Mouse (Mus musculus): Measurements from ENCODE around the gene Gpr142.

Gene Gpr142

DNA sequence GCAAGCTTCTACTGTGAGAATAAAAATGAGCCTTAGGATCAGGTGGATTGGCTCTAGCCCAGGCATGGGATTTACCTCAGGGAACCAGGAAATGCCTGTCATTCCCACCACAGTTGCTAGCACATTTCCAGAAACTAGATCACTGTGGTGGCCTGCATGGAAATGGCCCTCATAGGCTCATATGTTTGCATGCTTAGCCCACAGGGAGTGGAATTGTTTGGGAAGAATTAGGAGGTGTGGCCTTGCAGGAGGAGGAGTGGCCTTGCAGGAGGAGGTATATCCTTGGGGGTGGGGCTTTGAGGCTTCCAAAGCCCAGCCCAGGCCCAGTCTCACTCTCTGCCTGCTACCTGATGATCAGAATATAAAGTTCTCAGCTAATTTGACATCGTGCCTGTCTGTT lies 3.2 kb downstream of the Gpr142 start:
- no peak for DNase-seq (ENCODE audit: low spot score in 2 of 2)

DNA sequence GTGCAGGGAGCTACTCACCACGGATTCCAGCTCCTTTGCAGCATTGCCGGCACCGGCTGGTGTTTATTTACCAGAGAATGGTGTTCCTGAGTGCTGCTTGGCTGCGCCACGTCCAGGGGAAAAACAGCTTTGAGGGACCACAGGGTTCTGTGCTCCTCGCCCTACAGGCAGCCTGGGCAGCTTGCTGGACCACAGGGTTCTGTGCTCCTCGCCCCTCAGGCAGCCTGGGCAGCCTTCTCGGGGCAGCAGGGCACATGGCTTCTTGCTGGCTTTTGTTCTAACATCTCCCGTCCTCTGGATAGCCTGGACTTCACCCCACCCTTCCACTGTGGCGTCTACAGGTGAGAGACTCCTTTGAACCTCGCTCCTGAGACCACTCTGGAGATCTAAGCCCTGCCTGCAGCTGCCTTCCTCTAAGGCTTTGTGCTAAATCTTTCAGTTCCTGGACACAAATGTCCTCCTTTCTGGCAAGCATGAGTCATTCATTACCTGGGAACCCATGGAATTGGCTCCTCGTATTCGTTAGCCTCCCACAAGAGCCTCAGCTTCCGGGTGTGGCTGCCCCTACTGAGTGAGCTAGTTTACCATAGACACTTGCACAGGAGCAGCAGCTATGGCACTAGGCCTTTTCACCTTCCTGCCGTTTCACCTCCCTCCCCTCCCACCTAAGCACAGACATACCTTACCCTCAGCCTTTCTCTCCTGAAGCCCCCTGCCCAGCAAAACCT lies 4.0 kb downstream of the Gpr142 start:
- no peak for DNase-seq (ENCODE audit: low spot score in 2 of 2)

DNA sequence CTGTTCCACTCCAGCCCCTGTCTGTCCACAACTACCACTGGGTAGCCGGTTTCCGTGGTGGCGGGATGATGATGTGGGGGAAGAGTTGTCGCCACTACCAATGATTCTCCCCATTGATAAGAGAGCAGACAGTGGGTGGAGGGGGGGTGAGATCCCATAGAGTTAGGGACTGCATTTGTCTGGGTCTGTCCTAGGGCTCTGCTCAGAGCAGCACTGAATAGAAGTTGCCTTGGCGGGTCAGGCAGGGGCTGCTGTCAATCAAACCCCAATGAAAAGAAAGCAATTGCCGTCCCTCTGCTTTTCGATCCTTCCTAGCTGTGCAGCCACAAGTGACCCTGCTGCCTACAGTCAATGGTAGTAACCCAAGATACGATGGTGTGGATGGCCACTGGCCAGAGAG lies 5.3 kb downstream of the Gpr142 start:
- DNase-seq (ENCODE audit: low spot score in 2 of 2), result no peak

DNA sequence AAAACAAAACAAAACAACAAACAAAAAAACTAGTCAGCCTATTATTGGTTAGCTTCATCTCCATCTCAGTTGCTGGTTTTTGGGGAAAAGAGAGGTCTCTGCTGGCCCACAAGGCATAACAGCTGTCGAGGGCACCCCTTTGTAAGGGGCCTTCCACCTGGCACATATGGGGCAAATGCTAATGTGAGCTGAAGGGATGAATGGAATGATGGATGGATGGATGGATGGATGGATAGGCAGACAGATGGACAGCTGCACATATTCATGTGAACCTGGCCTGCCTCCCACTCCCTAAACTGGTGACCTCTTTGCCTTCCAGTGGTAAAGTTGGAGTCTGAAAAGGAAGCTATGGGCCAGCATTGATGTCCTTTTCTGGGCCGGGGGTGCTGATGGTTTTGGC lies 8.3 kb downstream of the Gpr142 start:
- DNase-seq (ENCODE audit: low spot score in 2 of 2), result no peak

DNA sequence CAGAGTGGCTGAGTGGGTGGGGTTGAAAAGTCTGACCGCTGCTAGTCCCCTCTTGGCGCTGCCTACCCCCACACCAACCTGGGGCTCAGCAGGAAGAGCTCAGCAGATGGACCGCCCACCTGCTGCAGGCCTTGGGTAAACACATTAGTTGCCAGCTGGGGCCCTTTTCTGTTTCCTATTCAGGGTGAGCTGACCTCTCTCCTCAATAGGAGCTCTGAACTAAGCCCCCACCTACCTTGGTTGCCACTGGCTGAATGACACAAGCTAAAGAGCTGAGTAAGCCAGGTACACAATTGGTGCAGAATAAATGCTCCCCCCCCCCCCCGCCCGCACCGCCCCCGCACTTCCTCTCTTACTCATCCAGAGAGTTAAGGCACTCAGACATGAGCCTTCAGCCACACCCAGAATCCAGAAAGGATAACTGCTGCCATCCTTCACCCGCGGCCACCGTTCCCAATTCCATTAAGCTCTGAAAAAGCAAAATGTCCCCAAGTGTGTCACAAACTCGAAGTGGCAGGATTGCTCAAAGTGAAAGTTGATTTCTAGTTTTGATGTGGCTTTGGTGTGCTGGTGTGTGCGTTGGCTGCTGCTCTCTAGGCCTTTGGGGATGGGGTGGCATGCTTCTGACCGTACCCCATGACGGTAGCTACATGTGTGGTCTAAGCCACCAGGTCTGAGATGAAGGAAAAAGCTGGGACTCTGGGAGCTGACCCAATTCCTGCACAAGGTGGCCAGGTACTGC lies 9.1 kb downstream of the Gpr142 start:
- no peak for DNase-seq (ENCODE audit: low spot score in 2 of 2)

DNA sequence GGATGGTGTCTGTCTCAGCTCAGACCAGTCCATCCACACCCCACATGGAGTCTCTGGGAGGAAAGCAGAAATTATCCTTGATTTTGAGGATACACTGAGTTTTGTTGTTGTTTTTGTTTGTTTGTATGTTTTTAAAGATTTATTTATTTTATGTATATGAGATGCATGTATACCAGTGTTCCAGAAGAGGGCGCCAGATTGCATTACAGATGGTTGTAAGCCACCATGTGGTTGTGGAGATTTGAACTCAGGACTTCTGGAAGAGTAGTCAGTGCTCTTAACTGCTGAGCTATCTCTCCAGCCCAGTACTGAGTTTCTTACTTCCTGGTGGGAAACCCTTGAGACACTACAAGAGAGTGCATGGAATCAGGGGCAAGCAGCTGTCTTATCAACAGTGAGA lies 10.6 kb downstream of the Gpr142 start:
- no peak for DNase-seq (ENCODE audit: low spot score in 2 of 2)

DNA sequence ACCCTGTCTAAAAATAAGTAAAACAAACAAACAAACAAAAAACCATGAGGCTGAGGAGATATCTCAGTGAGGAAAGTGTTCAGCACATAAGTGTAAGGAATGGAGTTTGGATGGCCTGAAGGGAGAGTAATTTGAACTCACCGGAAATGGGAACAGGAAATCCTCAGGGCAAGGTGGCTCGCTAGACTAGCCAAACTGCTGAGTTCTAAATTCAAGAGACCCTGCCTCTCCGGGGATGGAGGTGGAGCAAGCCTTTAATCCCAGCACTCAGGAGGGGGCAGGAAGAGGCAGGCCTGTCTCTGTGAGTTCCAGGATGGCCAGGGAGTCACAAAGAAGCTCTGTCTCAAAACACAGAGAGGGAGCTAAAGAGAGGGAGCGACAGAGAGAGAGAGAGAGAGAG lies 11.6 kb downstream of the Gpr142 start:
- DNase-seq (ENCODE audit: low spot score in 2 of 2), result no peak

DNA sequence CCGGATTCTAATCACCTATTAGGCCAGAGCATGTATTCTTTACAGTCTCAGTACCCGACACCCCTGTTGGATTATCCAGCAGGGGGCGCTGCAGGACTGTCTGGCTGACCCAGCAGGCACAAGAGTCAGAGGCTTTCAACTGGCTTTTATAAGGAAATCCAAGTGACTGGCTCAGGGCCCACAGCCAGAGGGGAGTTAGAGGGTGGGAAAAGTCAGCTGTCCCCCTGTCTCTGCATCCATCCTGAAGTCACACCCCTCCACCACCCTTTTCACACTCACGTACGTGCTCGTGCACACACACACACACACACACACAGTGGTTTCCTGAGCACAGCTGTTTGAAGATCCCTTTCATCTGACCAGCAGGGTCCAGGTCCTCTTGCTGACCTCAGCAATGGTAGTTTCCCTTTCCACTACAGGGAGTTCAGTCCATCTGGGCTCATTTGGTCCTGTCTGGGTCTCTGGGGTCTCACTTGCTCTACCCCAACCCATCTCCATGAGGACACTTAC lies 14.1 kb downstream of the Gpr142 start:
- peak in 1 of 2 experiments; percentile 91 for DNase-seq (ENCODE audit: low spot score in 2 of 2)

DNA sequence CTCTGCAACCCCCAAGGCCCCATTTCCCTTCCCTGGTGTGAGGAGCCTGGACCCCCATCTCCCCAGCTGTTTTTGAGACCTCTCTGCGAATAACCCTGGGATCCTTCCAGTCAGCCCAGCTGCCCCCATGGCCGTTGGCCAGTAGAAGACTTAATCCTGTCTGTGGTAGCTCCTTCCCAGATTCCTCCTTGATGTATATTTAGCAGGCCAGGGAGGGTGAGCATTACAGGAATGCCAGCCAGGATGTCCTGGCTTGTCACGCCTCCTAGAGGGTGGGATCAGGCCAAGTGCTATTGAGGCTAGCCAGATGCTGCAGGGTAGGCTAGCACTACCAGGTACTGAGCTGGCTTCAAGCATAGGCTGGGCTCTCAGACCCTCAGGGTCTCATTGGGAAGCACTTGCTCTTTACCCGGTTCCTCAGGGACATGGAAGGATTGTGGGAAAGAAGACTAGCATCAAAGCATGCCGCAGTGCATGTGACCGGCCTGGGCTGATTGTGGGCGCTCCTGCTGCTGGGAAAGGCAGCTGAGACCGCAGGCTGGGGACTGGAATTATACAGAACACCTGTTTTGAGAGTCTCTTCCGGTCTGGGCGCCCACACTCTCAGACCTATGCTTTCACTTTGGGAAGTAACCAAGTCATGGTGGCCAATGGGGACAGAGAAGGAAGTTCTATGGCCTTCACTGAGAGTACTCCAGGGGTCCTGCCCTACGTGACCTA lies 16.3 kb downstream of the Gpr142 start:
- no peak for DNase-seq (ENCODE audit: low spot score in 2 of 2)

DNA sequence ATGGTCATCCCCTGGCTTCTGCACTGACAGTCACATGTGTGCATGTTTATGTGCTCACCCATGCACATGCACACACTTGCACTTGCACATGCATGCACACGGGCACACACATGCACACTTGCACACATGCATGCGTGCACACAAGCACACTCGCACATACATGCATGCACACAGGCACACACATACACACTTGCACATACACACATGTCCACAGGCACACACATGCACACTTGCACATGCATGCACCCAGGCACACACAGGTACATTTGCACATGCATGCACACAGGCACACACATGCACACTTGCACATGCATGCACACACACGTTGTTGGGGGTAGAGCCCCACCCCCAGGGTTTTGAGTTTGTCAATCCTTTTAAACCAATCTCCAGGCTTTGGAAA lies 18.2 kb downstream of the Gpr142 start:
- DNase-seq (ENCODE audit: low spot score in 2 of 2), result no peak

DNA sequence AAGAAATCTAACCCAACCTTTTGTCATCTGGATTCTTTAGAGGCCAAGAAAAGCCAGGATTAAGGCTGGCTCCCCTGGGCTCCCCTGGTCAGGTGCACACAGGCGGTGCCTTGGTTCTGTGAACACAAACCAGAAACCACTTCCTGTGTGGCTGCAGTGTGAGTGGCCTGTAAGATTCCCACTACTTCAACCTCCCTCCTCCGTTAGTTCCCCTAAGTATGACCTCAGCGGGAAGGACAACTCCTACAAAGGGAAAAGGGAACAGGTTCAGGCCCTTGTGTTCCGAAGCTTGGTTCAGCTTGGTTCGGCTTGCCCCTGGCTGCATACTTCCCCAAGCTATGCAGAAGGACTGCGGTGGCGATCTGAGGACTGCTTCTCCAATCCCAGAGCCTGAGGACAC lies 19.5 kb downstream of the Gpr142 start:
- DNase-seq (ENCODE audit: low spot score in 2 of 2), result no peak

DNA sequence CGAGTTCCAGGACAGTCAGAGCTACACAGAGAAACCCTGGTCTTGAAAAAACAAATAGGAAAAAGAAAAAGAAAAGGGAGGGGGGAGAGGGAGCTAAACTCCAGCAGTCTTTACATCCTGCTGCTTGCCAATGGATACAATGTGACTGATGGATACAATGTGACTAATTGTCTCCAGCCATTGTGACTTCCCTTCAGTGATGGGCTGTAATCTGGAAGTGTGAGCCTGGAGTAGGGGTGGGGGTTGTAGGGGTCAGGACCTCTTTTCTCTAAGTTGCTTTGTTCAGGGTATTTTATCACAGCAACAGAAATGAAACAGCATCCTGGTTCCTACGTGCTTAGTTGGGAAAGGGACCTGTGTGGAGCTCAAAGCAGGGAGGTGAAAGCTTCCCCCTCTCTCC lies 20.4 kb downstream of the Gpr142 start:
- DNase-seq (ENCODE audit: low spot score in 2 of 2), result no peak

DNA sequence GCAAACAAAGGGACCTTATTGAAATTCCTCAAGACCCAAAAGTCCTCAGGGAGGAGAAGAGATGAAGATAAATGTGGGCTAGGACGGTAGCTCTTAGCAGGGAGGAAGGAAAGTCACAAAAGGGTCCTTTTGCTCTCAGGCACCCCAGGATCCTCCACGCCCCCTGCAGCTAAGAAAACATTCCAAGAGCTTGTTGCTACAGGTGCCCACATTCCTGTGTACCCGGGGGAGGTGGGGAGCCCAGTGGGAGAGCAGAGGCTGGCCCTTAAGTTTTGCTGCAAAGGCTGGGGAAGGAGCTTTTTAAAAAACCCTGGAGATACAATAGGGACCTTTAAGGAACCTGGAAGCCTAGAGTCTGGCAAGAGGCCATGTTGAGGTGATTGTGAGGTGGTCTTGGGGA lies 21.7 kb downstream of the Gpr142 start:
- no peak for DNase-seq (ENCODE audit: low spot score in 2 of 2)

DNA sequence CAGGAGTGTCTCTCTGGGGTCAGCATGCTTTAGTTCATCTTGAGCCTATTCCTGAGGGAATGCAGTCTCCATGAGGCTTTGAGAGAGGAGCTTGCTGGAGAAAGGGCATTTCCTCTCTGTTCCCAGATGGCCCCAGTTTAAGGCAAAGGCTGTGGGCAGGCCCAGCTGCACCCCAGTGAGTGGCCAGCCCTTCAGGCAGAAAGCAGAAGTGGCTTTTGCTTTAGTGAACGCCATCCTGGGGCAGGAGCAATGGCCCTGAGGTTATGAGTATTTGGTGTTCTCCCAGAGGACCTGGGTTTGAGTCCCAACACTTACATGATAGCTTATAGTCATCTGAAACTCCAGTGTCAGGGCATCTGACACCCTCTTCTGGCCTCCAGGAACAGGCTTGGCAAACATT lies 22.6 kb downstream of the Gpr142 start:
- DNase-seq (ENCODE audit: low spot score in 2 of 2), result no peak

DNA sequence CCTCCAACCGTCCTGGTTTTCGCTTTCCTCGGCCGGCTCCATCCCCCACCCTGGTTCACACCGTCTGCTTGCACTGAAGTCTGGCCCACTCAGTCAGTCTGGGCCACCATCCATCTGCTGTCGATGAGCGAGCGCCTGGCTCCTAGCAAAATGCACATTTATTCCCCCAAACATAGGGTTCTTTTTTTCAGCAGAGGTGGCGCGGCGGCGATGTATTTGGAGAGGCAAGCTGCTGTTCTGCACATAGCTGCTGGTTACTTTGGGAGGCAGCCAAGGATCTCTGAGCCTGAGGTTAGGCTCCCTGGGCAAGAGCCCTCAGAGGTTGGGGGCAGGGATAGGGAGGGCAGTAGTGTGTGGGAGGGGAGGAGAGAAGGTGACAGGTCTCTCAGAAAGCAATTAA lies 24.0 kb downstream of the Gpr142 start:
- peak; percentile 72 to 93 for DNase-seq (ENCODE audit: low spot score in 2 of 2)

DNA sequence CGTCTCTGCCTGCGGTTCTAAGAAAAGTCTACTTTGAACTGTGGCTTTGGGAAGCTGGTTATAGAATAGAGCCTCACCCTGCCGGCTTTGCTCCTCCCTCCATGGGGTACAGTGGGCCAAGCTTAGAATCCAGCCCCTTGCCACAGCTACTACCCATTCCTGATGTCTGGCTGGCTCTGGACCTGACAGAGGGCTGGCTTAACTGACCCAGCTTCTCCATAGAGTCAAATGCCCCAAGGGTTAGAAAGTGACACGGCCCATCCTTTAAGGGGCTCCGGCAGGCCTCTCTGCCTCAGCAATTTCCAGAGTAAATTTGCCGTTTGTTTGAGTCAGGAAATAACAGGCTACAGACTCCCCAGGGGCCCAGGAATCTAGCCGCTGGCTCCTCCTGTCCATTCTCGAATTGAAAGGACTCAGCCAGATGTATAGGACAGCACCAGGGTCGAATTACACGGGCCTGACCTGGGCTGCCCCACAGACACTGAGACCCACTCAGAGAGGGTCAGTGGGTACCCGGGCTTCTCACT lies 24.5 kb downstream of the Gpr142 start:
- DNase-seq (ENCODE audit: low spot score in 2 of 2), result no peak

DNA sequence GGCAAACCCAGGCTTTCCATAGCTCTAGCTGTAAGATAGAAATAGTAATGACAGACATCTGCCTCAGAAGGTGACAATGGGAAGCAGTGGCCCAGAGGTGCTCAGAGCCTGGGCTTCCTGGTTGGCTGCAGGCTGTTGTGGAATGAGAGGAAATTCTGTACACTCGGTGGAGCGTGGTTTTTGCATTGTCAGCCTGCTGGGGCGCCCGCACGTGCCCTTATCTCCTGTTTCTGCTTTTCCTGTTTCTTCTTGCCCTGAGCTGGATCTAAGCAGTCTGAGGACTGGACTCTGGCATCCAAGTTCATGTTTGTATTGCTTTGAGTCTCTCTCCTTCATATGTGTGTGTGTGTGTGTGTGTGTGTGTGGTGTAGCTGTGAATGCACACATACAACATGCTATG lies 28.0 kb downstream of the Gpr142 start:
- no peak for DNase-seq (ENCODE audit: low spot score in 2 of 2)

DNA sequence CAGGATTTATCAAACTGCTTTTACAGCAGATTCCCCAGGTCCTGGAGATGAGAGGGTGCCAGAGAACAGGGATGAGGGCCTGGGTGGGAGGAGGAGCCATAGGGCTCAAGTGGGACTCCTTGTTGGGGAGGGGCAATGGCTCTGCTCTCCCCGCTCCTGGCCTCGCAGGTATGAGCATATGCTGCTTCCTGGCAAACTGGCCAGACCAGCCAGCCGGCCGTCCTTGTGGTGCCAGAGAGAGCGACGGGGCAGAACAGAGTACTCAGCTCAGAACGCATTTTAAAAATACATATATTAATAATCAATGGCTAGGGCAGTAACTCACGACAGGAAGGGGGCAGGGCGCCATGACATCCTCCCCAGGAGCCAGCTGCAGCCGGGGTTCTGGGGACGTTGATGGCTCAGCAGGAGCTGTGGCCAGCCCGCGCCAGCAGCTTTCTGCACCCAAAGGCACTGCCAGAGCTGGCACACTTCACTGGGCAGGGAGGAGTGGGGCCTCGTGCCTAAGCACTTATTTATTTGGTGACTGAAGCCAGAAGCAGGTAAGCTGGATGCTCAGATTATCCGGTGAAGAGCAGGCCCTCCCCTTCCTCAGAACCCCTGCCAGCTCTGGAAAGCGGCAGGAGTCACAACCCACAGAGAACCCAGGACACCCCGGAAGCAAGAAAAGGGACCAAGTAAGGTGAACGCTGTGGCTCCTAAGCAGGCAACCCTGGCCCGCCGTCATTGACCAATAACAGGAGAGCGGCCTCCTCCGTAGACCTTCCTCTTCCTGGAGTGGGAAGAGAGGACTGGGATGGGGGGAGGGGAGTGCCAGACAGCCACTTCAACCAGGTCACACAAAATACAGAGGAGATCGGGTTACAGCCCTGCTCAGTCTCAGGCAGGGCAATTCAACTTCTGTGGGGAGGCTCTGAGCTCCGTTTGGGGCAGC lies 31.0 kb downstream of the Gpr142 start:
- no peak for DNase-seq (ENCODE audit: low spot score in 2 of 2)

DNA sequence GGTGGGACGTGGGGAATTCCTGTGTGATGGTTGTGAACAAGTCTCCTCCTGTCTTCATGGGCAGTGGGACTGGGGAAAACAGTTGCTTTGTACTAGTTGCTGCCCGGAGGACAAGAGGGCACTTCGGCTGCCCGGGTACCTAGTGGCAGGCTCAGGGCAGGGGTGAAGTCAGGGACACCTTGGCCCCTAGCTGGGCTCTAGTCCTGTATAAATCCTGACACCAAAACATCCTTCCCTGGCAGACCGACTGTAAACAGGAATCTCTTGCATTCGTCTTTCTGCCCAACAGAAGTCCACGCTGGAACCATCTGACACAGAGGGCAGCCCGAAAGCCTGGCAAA lies 31.7 kb downstream of the Gpr142 start:
- DNase-seq (ENCODE audit: low spot score in 2 of 2), result no peak

DNA sequence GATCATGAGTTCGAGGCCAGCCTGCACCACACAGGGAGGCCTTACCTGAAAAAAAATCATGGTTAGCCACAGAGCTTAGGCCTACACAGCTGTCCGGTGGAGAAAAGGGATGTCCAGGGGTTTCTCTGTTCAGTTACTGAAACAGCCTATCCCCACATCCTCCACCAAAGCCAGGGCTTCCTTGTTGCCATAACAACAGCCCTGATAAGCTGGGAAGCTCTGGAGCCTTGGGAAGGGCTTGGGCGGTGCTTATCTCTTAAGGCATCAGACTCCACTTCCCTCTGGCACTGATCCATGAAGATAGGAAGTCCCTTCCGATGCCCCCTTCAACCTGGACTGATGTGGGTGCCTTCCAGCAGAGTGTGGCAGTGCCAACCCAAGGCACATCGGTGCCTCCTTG lies 34.4 kb downstream of the Gpr142 start:
- no peak for DNase-seq (ENCODE audit: low spot score in 2 of 2)

DNA sequence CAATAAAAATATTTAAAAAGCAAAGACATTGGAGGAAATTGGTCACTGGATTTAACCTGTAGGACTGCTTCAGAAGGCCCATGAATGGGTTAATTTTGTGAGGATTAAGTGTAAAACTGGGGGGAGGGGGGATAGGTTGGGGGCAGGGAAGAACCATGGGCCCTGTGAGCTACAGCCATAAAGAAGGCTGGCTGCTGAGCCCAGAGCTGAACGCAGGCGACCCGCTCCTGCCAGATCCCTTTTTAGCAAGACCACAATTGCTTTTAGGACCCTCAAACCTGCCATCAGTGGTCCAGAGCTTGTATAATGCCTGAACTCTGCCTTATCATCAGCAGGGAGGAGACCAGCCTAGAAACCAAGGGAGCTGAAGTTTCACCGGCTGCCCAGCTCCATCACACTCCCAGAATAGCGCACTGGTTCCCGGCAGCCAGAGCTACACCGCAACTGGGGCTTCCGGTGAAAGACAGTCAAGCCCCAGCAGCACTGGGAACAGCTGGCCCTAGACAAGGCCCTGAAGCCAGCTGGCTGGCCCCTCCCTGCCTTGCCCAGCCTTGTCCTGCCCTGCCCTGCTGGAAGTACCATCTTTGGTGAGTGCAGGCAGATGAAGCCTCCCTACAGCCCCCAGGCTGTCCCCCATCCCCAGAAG lies 45.2 kb downstream of the Gpr142 start:
- no peak for DNase-seq (ENCODE audit: low spot score in 2 of 2)
